Comparison of ENCODE assay signal across 15 mouse cellular contexts in genomic region chr1:86190843-86191242, GRCm38 (mm10). TPM values are rescaled to one million over a fixed set of nuclear protein-coding genes. Genes with fewer than 3 reads are reported as not detected.
"Had no signal": no experiment of that assay in that cellular context is flagged by ENCODE, and none has a peak within 500 bp of the region (broad histone marks: within the 10 kb centered on the region; RNA-seq: fewer than 3 reads in every experiment).

No protein-coding gene starts in this region.

- ATAC-seq: midbrain, embryonic 13.5 days had no signal

- H3K36me3 ChIP-seq: liver, embryonic 15.5 days had no signal

- H3K27ac ChIP-seq: left cerebral cortex, adult 2 months; limb, embryonic 10.5 days; liver, embryonic 15.5 days; midbrain, embryonic 13.5 days; neural tube, embryonic 15.5 days had no signal

- H3K4me1 ChIP-seq: limb, embryonic 10.5 days; liver, embryonic 15.5 days; midbrain, embryonic 13.5 days; neural tube, embryonic 15.5 days had no signal

- H3K9ac ChIP-seq: liver, embryonic 15.5 days; midbrain, embryonic 13.5 days; neural tube, embryonic 15.5 days had no signal

- H3K27me3 ChIP-seq: liver, embryonic 15.5 days; midbrain, embryonic 13.5 days; neural tube, embryonic 15.5 days had no signal

- DNase-seq: kidney, adult 18-20 months; kidney, postnatal 10 days; kidney, postnatal 4 days; lung, adult 2 months; lung, postnatal 10 days; right cerebral cortex, adult 18-20 months; right cerebral cortex, postnatal 25 days; thymus, postnatal 4 days had no signal

- H3K9me3 ChIP-seq: limb, embryonic 10.5 days; liver, embryonic 15.5 days; midbrain, embryonic 13.5 days; neural tube, embryonic 15.5 days had no signal

- H3K4me3 ChIP-seq: left cerebral cortex, adult 2 months; limb, embryonic 10.5 days; liver, embryonic 15.5 days; midbrain, embryonic 13.5 days; neural tube, embryonic 15.5 days had no signal

- H3K4me2 ChIP-seq: liver, embryonic 11.5 days; liver, embryonic 15.5 days; midbrain, embryonic 13.5 days; neural tube, embryonic 15.5 days had no signal

RNA-seq across cellular contexts. Expression of gene Gm21972, which starts 57.4 kb away (rescaled TPM):
- polyA plus RNA-seq: limb, embryonic 10.5 days; liver, embryonic 11.5 days; liver, embryonic 15.5 days; lung, adult 2 months; stomach, embryonic 16.5 days had no signal
